ENCODE assay signal across 8 mouse cellular contexts in the genomic region with DNA sequence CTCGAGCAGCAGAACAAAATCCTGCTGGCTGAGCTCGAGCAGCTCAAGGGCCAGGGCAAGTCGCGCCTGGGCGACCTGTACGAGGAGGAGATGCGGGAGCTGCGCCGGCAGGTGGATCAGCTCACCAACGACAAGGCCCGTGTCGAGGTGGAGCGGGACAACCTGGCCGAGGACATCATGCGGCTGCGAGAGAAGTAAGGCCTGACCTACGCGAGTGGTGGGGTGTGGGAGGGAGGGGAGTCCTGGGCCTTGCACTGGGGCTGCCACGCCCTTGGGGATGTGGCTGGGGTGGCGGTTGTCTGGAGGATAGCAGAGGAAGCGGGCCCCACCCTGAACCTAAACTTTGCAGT. TPM values are rescaled to one million over a fixed set of nuclear protein-coding genes. Genes with fewer than 3 reads are reported as not detected.
A peak's percentile ranks its signal among the peaks of the same experiment; 100 is the strongest.
DNase-seq lines count a peak whose midpoint lies in the region; ATAC-seq and TF ChIP-seq lines count a peak whose summit lies in the region.

No protein-coding gene starts in this region.

- peaks cover 15% of the 10 kb centered on the region for H3K36me3 ChIP-seq in heart, embryonic 11.5 days (ENCODE audit: control insufficient read depth, insufficient read depth, low read length)
- H3K36me3 ChIP-seq in stomach, embryonic 14.5 days (ENCODE audit: control insufficient read depth, insufficient read depth, low read length), result peaks cover 18% of the 10 kb centered on the region

- no peaks in the 10 kb centered on the region for H3K27me3 ChIP-seq in heart, embryonic 11.5 days (ENCODE audit: control insufficient read depth, insufficient read depth, low read length)
- no peaks in the 10 kb centered on the region for H3K27me3 ChIP-seq in stomach, embryonic 14.5 days (ENCODE audit: control insufficient read depth, insufficient read depth, low read length)

- ATAC-seq in heart, embryonic 11.5 days (replicated peaks; ENCODE audit: insufficient number of reproducible peaks, low FRiP score, low TSS enrichment), result 0 out of 2 replicates have a peak, but pooled peaks have one; percentile 40
- ATAC-seq in megakaryocyte progenitor cell, adult 5-6 weeks (replicated peaks; ENCODE audit: poor library complexity), result peak; percentile 43
- ATAC-seq in stomach, embryonic 14.5 days (ENCODE audit: insufficient number of reproducible peaks, insufficient read depth, low FRiP score, low read depth), result no peak

- H3K9ac ChIP-seq in heart, embryonic 11.5 days (ENCODE audit: low read depth, low read length), result peak overlapping the region; percentile 95
- peak overlapping the region; percentile 73 for H3K9ac ChIP-seq in stomach, embryonic 14.5 days (replicated peaks; ENCODE audit: low read depth, low read length)

- H3K9me3 ChIP-seq in heart, embryonic 11.5 days (replicated peaks; ENCODE audit: control insufficient read depth, low read length), result no peaks in the 10 kb centered on the region
- no peaks in the 10 kb centered on the region for H3K9me3 ChIP-seq in stomach, embryonic 14.5 days (ENCODE audit: control insufficient read depth, low read depth, low read length)

- peak overlapping the region; percentile 77 for H3K4me2 ChIP-seq in heart, embryonic 11.5 days
- peak overlapping the region; percentile 90 for H3K4me2 ChIP-seq in stomach, embryonic 14.5 days (replicated peaks; ENCODE audit: low read depth, low read length)

- H3K4me3 ChIP-seq in layer of hippocampus, adult 2 months, result peak overlapping the region; percentile 63
- H3K4me3 ChIP-seq in heart, embryonic 11.5 days (ENCODE audit: low read depth, low read length), result peak overlapping the region; percentile 94
- peak overlapping the region; percentile 82 for H3K4me3 ChIP-seq in stomach, embryonic 14.5 days (ENCODE audit: low read depth, low read length)

- H3K27ac ChIP-seq in layer of hippocampus, adult 2 months, result peak overlapping the region; percentile 85
- H3K27ac ChIP-seq in heart, embryonic 11.5 days (ENCODE audit: low read depth, low read length), result peak overlapping the region; percentile 98
- peak overlapping the region; percentile 98 for H3K27ac ChIP-seq in stomach, embryonic 14.5 days (ENCODE audit: low read length)

- peaks cover 14% of the 10 kb centered on the region for H3K4me1 ChIP-seq in heart, embryonic 11.5 days (ENCODE audit: control insufficient read depth, insufficient read depth, low read length)
- peaks cover 13% of the 10 kb centered on the region; the same call in 1 of the 2 replicates for H3K4me1 ChIP-seq in stomach, embryonic 14.5 days (ENCODE audit: control insufficient read depth, insufficient read depth, low read length)

- WGBS in heart, embryonic 11.5 days (ENCODE audit: insufficient replicate concordance), result under 1% methylated on average over 21 of the region's 21 CpGs
- WGBS in stomach, embryonic 14.5 days, result under 1% methylated on average over 21 of the region's 21 CpGs

- TF ChIP-seq CTCF in layer of hippocampus, adult 2 months (conservative IDR thresholded peaks at IDR 0.05), result no peak

- no peak for DNase-seq in layer of hippocampus, adult 2 months (ENCODE audit: low spot score in 2 of 2)
- DNase-seq in layer of hippocampus, postnatal 14 days (ENCODE audit: low spot score in 2 of 2), result no peak
- DNase-seq in embryo, embryonic 11 days, result peak; percentile 54
- DNase-seq in kidney, postnatal 36 days, result peak; percentile 16 to 38
- no peak for DNase-seq in right cerebral cortex, postnatal 4 days

RNA-seq across cellular contexts. Expression of a gene that starts 1.0 kb away (rescaled TPM):
- 10 to 100 TPM; 57.4 to 71.6 TPM for total RNA-seq in layer of hippocampus, adult 2 months (2021)
- 100 to 1,000 TPM in 1 of 2 experiments, 10 to 100 TPM in 1; 81.1 to 121 TPM for total RNA-seq in layer of hippocampus, postnatal 14 days (2021)
- 867 and 947 TPM in 2 replicates for polyA plus RNA-seq in heart, embryonic 11.5 days (2014; fragmentation: Nextera tagmentation; extraction: Ambion mirVana)
- total RNA-seq in megakaryocyte progenitor cell, adult 5-6 weeks (2015), result 816 and 1,066 TPM in 2 replicates
- 743 and 949 TPM in 2 replicates for total RNA-seq in megakaryocyte progenitor cell, adult 5-6 weeks (2017)
- polyA plus RNA-seq in stomach, embryonic 14.5 days (2014; fragmentation: Nextera tagmentation; extraction: Ambion mirVana), result 539 and 560 TPM in 2 replicates

RNA-seq across cellular contexts. Expression of a gene that starts 30.3 kb away (rescaled TPM):
- total RNA-seq in layer of hippocampus, adult 2 months (2021), result 1 to 10 TPM; 3.7 to 5.2 TPM
- total RNA-seq in layer of hippocampus, postnatal 14 days (2021), result 1 to 10 TPM; 4.4 to 5.9 TPM
- 8.2 and 9.0 TPM in 2 replicates for polyA plus RNA-seq in heart, embryonic 11.5 days (2014; fragmentation: Nextera tagmentation; extraction: Ambion mirVana)
- 13.9 and 14.4 TPM in 2 replicates for total RNA-seq in megakaryocyte progenitor cell, adult 5-6 weeks (2015)
- total RNA-seq in megakaryocyte progenitor cell, adult 5-6 weeks (2017), result 16.4 and 17.7 TPM in 2 replicates
- 11.9 and 13.4 TPM in 2 replicates for polyA plus RNA-seq in stomach, embryonic 14.5 days (2014; fragmentation: Nextera tagmentation; extraction: Ambion mirVana)

Comparison
In these comparisons a context has a peak if more than half of its experiments do, and no peak if none do; other contexts are left out.
1. DNase-seq: peak in embryo, embryonic 11 days (single experiment) and kidney, postnatal 36 days (2 of 2); none in layer of hippocampus, adult 2 months (0 of 2), layer of hippocampus, postnatal 14 days (0 of 2) and right cerebral cortex, postnatal 4 days (single experiment).
2. RNA of a gene that starts 1.0 kb away (total RNA-seq): 743 to 1,066 TPM in megakaryocyte progenitor cell, adult 5-6 weeks; 81.1 to 121 TPM in layer of hippocampus, postnatal 14 days and 57.4 to 71.6 TPM in layer of hippocampus, adult 2 months; every median in the first group is over 4 times any median in the second.
3. Peak in every context shown above with its lines, with median percentiles within 50 percentile points of each other: H3K27ac ChIP-seq and H3K4me3 ChIP-seq.